Mouse (Mus musculus): ENCODE results near the gene Ttc28. TPM values are rescaled to one million over a fixed set of nuclear protein-coding genes. Genes with fewer than 3 reads are reported as not detected.

Ttc28 gene
- polyA plus RNA-seq, 1 experiment from 2014 or later = 24.7 TPM

DNA sequence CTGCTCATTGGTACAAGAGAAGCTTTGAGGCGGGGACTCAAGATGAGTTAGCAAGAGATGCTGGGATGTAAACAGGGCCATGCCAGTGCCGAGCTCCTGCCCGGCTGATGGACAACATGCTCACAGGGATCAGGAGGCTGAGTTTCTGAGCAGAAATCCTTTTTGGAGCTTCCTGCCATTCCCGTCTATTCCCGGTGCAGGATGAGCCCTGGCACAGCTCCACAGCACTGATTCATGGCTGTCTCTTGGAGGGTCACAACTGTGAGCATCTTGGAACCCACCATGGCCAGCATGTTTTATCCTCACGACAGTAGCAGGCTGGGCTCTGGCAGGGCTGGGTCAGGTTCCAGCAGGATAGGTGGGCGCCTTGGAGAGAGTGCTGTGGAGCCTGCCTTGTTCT is 384.9 kb downstream of the Ttc28 start:
- peaks cover 7% of the 10 kb centered on the region for H3K9me3 ChIP-seq
- no peaks in the 10 kb centered on the region for H3K27me3 ChIP-seq
- no peak for ATAC-seq (ENCODE audit: low FRiP score, low read depth)
- H3K27ac ChIP-seq (replicated peaks) = no peak overlapping the region
- peaks cover 30% of the 10 kb centered on the region for H3K4me1 ChIP-seq
- H3K9ac ChIP-seq (replicated peaks) = 0 out of 2 replicates have a peak overlapping the region, but pooled peaks have one; percentile 11
- WGBS = 86% methylated on average over 7 of the region's 7 CpGs
- H3K4me3 ChIP-seq = no peak overlapping the region
- H3K4me2 ChIP-seq (replicated peaks) = no peak overlapping the region
- peaks cover 24% of the 10 kb centered on the region for H3K36me3 ChIP-seq

DNA sequence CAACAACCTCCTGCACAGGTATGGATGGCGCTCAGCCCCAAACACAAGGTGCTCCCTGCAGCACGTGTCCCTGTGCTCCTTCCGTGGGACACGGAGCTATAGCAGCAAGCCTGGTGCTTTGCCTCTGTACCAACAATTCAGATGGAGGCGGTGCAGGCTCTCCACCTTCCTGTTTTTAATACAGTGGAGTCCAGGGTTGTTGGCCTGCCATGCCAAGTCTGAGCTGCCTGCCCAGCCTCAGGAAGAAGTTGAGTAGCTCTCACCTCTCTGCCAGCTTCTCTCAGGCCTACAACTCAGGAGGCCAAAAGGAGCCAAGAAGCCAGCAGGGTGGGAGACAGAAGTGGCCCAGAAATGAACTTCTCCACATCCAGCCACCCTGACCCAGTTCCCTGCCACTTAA is 387.1 kb downstream of the Ttc28 start:
- no peak overlapping the region for H3K4me3 ChIP-seq
- H3K27me3 ChIP-seq = no peaks in the 10 kb centered on the region
- 94% methylated on average over 5 of the region's 5 CpGs for WGBS
- H3K4me2 ChIP-seq (replicated peaks) = no peak overlapping the region
- peaks cover 36% of the 10 kb centered on the region for H3K4me1 ChIP-seq
- no peak overlapping the region for H3K9ac ChIP-seq (replicated peaks)
- H3K36me3 ChIP-seq = peaks cover 24% of the 10 kb centered on the region
- ATAC-seq (ENCODE audit: low FRiP score, low read depth) = no peak
- no peak overlapping the region for H3K27ac ChIP-seq (replicated peaks)
- peaks cover 7% of the 10 kb centered on the region for H3K9me3 ChIP-seq

DNA sequence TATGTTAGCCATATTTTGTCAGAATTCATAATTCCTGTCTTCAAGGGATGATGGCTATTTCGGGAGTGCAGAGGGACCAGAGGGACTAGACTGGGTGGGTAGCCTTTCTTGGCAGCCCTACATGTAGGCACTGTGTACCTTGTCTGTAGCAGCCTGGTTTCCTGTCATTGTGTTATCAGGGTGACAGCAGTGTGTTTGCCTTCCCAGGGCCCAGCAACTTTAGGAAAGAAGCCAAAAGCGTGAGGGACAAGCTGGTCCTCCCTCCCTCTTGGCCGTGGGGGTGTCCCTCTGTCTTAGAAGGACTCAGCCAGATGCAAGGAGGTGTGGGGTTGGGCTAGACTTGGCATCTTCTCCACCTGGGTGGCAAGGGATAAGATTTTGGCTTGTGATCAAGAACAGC is 387.5 kb downstream of the Ttc28 start:
- WGBS = 88% methylated on average over 3 of the region's 3 CpGs
- H3K27ac ChIP-seq (replicated peaks) = no peak overlapping the region
- H3K9me3 ChIP-seq = peaks cover 7% of the 10 kb centered on the region
- H3K36me3 ChIP-seq = peaks cover 24% of the 10 kb centered on the region
- H3K9ac ChIP-seq (replicated peaks) = no peak overlapping the region
- no peak for ATAC-seq (ENCODE audit: low FRiP score, low read depth)
- H3K27me3 ChIP-seq = 0 out of 2 replicates have a peak, but pooled peaks cover 2% of the 10 kb centered on the region
- no peak overlapping the region for H3K4me2 ChIP-seq (replicated peaks)
- H3K4me1 ChIP-seq = peaks cover 31% of the 10 kb centered on the region
- no peak overlapping the region for H3K4me3 ChIP-seq

GRCm38 (mm10) chr5:111268852-111269251 is 389.2 kb downstream of the Ttc28 start:
- H3K4me1 ChIP-seq = peaks cover 14% of the 10 kb centered on the region
- H3K4me2 ChIP-seq (replicated peaks) = no peak overlapping the region
- no peak for ATAC-seq (ENCODE audit: low FRiP score, low read depth)
- H3K9ac ChIP-seq (replicated peaks) = no peak overlapping the region
- H3K9me3 ChIP-seq = peaks cover 7% of the 10 kb centered on the region
- H3K4me3 ChIP-seq = no peak overlapping the region
- H3K27ac ChIP-seq (replicated peaks) = no peak overlapping the region
- peaks cover 24% of the 10 kb centered on the region for H3K36me3 ChIP-seq
- H3K27me3 ChIP-seq = 0 out of 2 replicates have a peak, but pooled peaks cover 5% of the 10 kb centered on the region
- 5% methylated on average over 2 of the region's 2 CpGs for WGBS

- H3K4me1 ChIP-seq = peaks cover 11% of the 10 kb centered on the region
- H3K9me3 ChIP-seq = peaks cover 7% of the 10 kb centered on the region
- H3K27ac ChIP-seq (replicated peaks) = no peak overlapping the region
- H3K9ac ChIP-seq (replicated peaks) = no peak overlapping the region
- no peak overlapping the region for H3K4me2 ChIP-seq (replicated peaks)
- 59% methylated on average over 6 of the region's 6 CpGs for WGBS
- ATAC-seq (ENCODE audit: low FRiP score, low read depth) = peak; percentile 57
- peaks cover 24% of the 10 kb centered on the region for H3K36me3 ChIP-seq
- no peak overlapping the region for H3K4me3 ChIP-seq
- H3K27me3 ChIP-seq = 0 out of 2 replicates have a peak, but pooled peaks cover 5% of the 10 kb centered on the region
Measured at GRCm38 (mm10) chr5:111269613-111270205, 390.1 kb downstream of the Ttc28 start.

- Histone ChIP-seq H3K36me3 (peaks cover 24% of the 10 kb centered on the region), H3K9me3 (peaks cover 7% of the 10 kb centered on the region), H3K27ac (replicated peaks) (no peak overlapping the region), H3K4me1 (peaks cover 11% of the 10 kb centered on the region), H3K9ac (replicated peaks) (no peak overlapping the region), H3K27me3 (0 out of 2 replicates have a peak, but pooled peaks cover 5% of the 10 kb centered on the region), H3K4me3 (no peak overlapping the region), H3K4me2 (replicated peaks) (no peak overlapping the region)
- WGBS = 72% methylated on average over 15 of the region's 15 CpGs
- ATAC-seq (ENCODE audit: low FRiP score, low read depth) = no peak
Measured at GRCm38 (mm10) chr5:111270246-111271002, 390.8 kb downstream of the Ttc28 start.

DNA sequence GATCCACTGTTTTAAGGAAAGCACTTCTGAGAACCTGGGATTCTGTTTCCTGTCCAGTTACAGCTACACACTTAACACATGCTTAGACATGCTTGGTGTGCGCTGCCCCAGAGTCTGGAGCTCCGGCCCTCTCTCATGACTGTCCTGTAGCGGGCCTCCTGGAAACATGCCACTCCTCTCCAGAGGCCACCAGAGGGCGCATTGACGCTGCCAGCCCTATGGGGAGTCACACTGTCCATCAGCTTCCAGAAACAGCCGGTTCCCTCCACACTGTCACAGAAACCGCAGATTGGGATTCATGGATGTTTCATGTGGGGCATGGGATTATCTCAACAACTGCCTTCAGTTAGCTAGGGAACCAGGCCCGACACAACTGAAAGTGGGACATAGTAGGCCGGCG is 394.0 kb downstream of the Ttc28 start:
- H3K27ac ChIP-seq (replicated peaks) = no peak overlapping the region
- ATAC-seq (ENCODE audit: low FRiP score, low read depth) = peak; percentile 67; the same call in 1 of the 2 replicates
- WGBS = 30% methylated on average over 10 of the region's 10 CpGs
- H3K27me3 ChIP-seq = 0 out of 2 replicates have a peak, but pooled peaks cover 5% of the 10 kb centered on the region
- no peak overlapping the region for H3K4me3 ChIP-seq
- peaks cover 11% of the 10 kb centered on the region for H3K4me1 ChIP-seq
- H3K9me3 ChIP-seq = no peaks in the 10 kb centered on the region
- H3K36me3 ChIP-seq = peaks cover 26% of the 10 kb centered on the region
- no peak overlapping the region for H3K9ac ChIP-seq (replicated peaks)
- H3K4me2 ChIP-seq (replicated peaks) = no peak overlapping the region

GRCm38 (mm10) chr5:111274948-111275347 is 395.3 kb downstream of the Ttc28 start:
- Histone ChIP-seq H3K4me2 (replicated peaks) (no peak overlapping the region), H3K36me3 (peaks cover 36% of the 10 kb centered on the region), H3K4me1 (peaks cover 3% of the 10 kb centered on the region), H3K27ac (replicated peaks) (no peak overlapping the region), H3K27me3 (0 out of 2 replicates have a peak, but pooled peaks cover 5% of the 10 kb centered on the region), H3K9ac (replicated peaks) (no peak overlapping the region), H3K9me3 (no peaks in the 10 kb centered on the region), H3K4me3 (no peak overlapping the region)
- WGBS = 88% methylated on average over 5 of the region's 5 CpGs
- no peak for ATAC-seq (ENCODE audit: low FRiP score, low read depth)

DNA sequence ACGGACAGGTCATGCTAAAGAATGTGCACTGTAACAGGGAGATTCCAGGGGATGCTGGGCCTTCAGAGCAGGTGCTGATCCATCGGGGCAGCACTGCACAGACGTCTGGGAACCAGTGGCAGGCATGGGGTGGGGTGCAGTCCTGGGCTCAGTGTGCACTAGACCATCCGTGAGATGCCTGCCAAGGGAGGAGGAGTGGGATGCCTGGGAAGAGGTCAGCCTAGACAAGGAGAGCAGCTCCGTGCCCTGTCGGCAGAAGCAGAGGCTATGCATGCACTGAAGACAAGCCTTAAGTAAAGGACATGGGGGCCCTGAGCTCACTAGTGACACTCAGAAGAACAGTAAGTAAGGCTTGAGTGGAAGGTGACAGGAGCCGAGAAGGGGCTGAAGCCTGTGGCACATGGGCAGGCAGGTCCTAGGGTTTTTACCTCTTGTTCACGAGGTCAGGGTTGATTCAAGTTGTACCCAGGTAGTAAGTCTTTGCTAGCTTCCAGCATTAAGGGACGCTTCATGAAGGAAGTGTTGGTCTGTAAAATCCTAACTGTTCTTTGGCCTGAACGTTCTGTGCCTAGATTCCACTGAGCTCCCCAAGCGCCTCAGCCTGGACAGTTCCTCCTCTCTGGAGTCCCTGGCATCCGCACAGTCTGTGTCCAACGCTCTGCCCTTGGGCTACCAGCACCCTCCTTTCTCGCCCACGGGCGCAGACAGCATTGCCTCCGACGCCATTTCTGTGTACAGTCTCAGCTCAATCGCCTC is 405.0 kb downstream of the Ttc28 start:
- Histone ChIP-seq H3K27ac (replicated peaks) (no peak overlapping the region), H3K4me2 (replicated peaks) (no peak overlapping the region), H3K36me3 (peaks cover 72% of the 10 kb centered on the region), H3K4me1 (0 out of 2 replicates have a peak, but pooled peaks cover under 1% of the 10 kb centered on the region), H3K4me3 (no peak overlapping the region), H3K27me3 (no peaks in the 10 kb centered on the region), H3K9ac (replicated peaks) (no peak overlapping the region), H3K9me3 (no peaks in the 10 kb centered on the region)
- WGBS = 90% methylated on average over 19 of the region's 19 CpGs
- ATAC-seq (ENCODE audit: low FRiP score, low read depth) = no peak

GRCm38 (mm10) chr5:111287571-111287970 is 408.0 kb downstream of the Ttc28 start:
- H3K27me3 ChIP-seq = no peaks in the 10 kb centered on the region
- H3K4me2 ChIP-seq (replicated peaks) = no peak overlapping the region
- peaks cover 46% of the 10 kb centered on the region for H3K36me3 ChIP-seq
- 74% methylated on average over 5 of the region's 5 CpGs for WGBS
- H3K9ac ChIP-seq (replicated peaks) = no peak overlapping the region
- no peak for ATAC-seq (ENCODE audit: low FRiP score, low read depth)
- 0 out of 2 replicates have a peak, but pooled peaks cover 5% of the 10 kb centered on the region for H3K4me1 ChIP-seq
- H3K27ac ChIP-seq (replicated peaks) = no peak overlapping the region
- no peaks in the 10 kb centered on the region for H3K9me3 ChIP-seq
- no peak overlapping the region for H3K4me3 ChIP-seq

- no peak for ATAC-seq (ENCODE audit: low FRiP score, low read depth)
Measured at GRCm38 (mm10) chr5:111288486-111288885, 408.9 kb downstream of the Ttc28 start.

GRCm38 (mm10) chr5:111290071-111290470 is 410.5 kb downstream of the Ttc28 start:
- WGBS = 85% methylated on average over 11 of the region's 11 CpGs
- Histone ChIP-seq H3K27me3 (no peaks in the 10 kb centered on the region), H3K4me3 (no peak overlapping the region), H3K4me1 (0 out of 2 replicates have a peak, but pooled peaks cover 5% of the 10 kb centered on the region), H3K9me3 (no peaks in the 10 kb centered on the region), H3K9ac (replicated peaks) (no peak overlapping the region), H3K4me2 (replicated peaks) (no peak overlapping the region), H3K27ac (replicated peaks) (no peak overlapping the region), H3K36me3 (peaks cover 21% of the 10 kb centered on the region)
- no peak for ATAC-seq (ENCODE audit: low FRiP score, low read depth)

More at GRCm38 (mm10) chr5:111288486-111288885, 408.9 kb downstream of the Ttc28 start:
- Histone ChIP-seq H3K4me2 (replicated peaks) (no peak overlapping the region), H3K9me3 (no peaks in the 10 kb centered on the region), H3K36me3 (peaks cover 37% of the 10 kb centered on the region), H3K27ac (replicated peaks) (no peak overlapping the region), H3K4me1 (0 out of 2 replicates have a peak, but pooled peaks cover 5% of the 10 kb centered on the region), H3K4me3 (no peak overlapping the region), H3K27me3 (no peaks in the 10 kb centered on the region), H3K9ac (replicated peaks) (no peak overlapping the region)
- 94% methylated on average over 11 of the region's 11 CpGs for WGBS
